In genomic region chr13:15849129-15849528, GRCm38 (mm10) we compare ENCODE assay signal across 28 mouse cellular contexts.
DNase-seq lines count a peak whose midpoint lies in the region; ATAC-seq and TF ChIP-seq lines count a peak whose summit lies in the region.
"Had no signal": no experiment of that assay in that cellular context is flagged by ENCODE, and none has a peak within 500 bp of the region (broad histone marks: within the 10 kb centered on the region; RNA-seq: fewer than 3 reads in every experiment).

No protein-coding gene starts in this region.

- no peaks in the 10 kb centered on the region for H3K27me3 ChIP-seq in kidney, embryonic 15.5 days
- H3K27me3 ChIP-seq: CH12.LX; embryonic facial prominence, embryonic 13.5 days; embryonic facial prominence, embryonic 15.5 days; forebrain, embryonic 12.5 days; Patski had no signal

- no peak for DNase-seq in frontal cortex, postnatal 10 days (ENCODE audit: low spot score in 2 of 2)
- no peak for DNase-seq in kidney, adult 8-10 months
- DNase-seq in left cerebral cortex, postnatal 14 days (ENCODE audit: low spot score in 2 of 2) = peak; percentile 5 to 13
- no peak for DNase-seq in left cerebral cortex, adult 2 months (ENCODE audit: extremely low spot score in 1 of 2, low spot score in 2 of 2)
- peak; percentile 36 for DNase-seq in brain, adult 2 months (ENCODE audit: low read depth, low spot score)
- no peak for DNase-seq in adipocyte (ENCODE audit: low spot score)
- DNase-seq: adrenal gland, adult 2 months; adrenal gland, postnatal 10 days; adrenal gland, postnatal 25 days; B cell, adult 2 months; cerebellum, adult 11-12 months; cerebellum, adult 2 months; cerebellum, adult 9-10 months; cerebellum, postnatal 10 days; cerebellum, postnatal 25 days; embryo, embryonic 11 days had no signal

- no peak for TF ChIP-seq CTCF in left cerebral cortex, adult 2 months (IDR thresholded peaks at IDR 0.05)

- WGBS in kidney, embryonic 15.5 days = 49% methylated on average over 3 of the region's 3 CpGs

- no peaks in the 10 kb centered on the region for H3K36me3 ChIP-seq in kidney, embryonic 15.5 days
- H3K36me3 ChIP-seq: embryonic facial prominence, embryonic 13.5 days; embryonic facial prominence, embryonic 15.5 days; forebrain, embryonic 10.5 days; forebrain, embryonic 12.5 days; G1E had no signal

- no peak overlapping the region for H3K4me3 ChIP-seq in kidney, embryonic 15.5 days (replicated peaks)
- H3K4me3 ChIP-seq in left cerebral cortex, adult 2 months = no peak overlapping the region
- H3K4me3 ChIP-seq: embryonic facial prominence, embryonic 13.5 days; embryonic facial prominence, embryonic 15.5 days; erythroblast, embryonic 14.5 days; forebrain, embryonic 10.5 days; forebrain, embryonic 12.5 days had no signal

- peak overlapping the region; percentile 41 for H3K27ac ChIP-seq in kidney, embryonic 15.5 days
- H3K27ac ChIP-seq in left cerebral cortex, adult 2 months = no peak overlapping the region
- H3K27ac ChIP-seq: embryonic facial prominence, embryonic 13.5 days; embryonic facial prominence, embryonic 15.5 days; forebrain, embryonic 10.5 days; forebrain, embryonic 12.5 days had no signal

- no peak overlapping the region for H3K4me2 ChIP-seq in kidney, embryonic 15.5 days
- H3K4me2 ChIP-seq: embryonic facial prominence, embryonic 13.5 days; embryonic facial prominence, embryonic 15.5 days; forebrain, embryonic 12.5 days had no signal

- H3K4me1 ChIP-seq in kidney, embryonic 15.5 days = no peaks in the 10 kb centered on the region
- H3K4me1 ChIP-seq: embryonic facial prominence, embryonic 15.5 days had no signal

- ATAC-seq in frontal cortex, adult (ENCODE audit: low TSS enrichment) = peak; percentile 73
- 0 out of 2 replicates have a peak, but pooled peaks have one; percentile 29 for ATAC-seq in kidney, embryonic 15.5 days (replicated peaks; ENCODE audit: low FRiP score)
- ATAC-seq: activated CD4-positive, CD25-positive, alpha-beta regulatory T cell, adult 4 months; CD4-positive, CD25-positive, alpha-beta regulatory T cell, adult 4 months; Patski had no signal

- H3K9me3 ChIP-seq in kidney, embryonic 15.5 days (replicated peaks) = no peaks in the 10 kb centered on the region
- H3K9me3 ChIP-seq: embryonic facial prominence, embryonic 13.5 days; embryonic facial prominence, embryonic 15.5 days; forebrain, embryonic 10.5 days; forebrain, embryonic 12.5 days; G1E had no signal

- intact Hi-C loops in left cerebral cortex, postnatal 14 days (cut with DNase I) = no loop called here
- intact Hi-C loops in left cerebral cortex, adult 2 months (cut with DNase I) = no loop called here

- H3K9ac ChIP-seq in kidney, embryonic 15.5 days = no peak overlapping the region
- H3K9ac ChIP-seq: embryonic facial prominence, embryonic 13.5 days; embryonic facial prominence, embryonic 15.5 days; forebrain, embryonic 12.5 days had no signal

Comparison
In these comparisons a context has a peak if more than half of its experiments do, and no peak if none do; other contexts are left out.
1. DNase-seq: peak in left cerebral cortex, postnatal 14 days (2 of 2) and brain, adult 2 months (single experiment); none in frontal cortex, postnatal 10 days (0 of 2), kidney, adult 8-10 months (0 of 2), left cerebral cortex, adult 2 months (0 of 2) and adipocyte (single experiment).